Mouse (Mus musculus): ENCODE measurements around the gene Gpam.

GRCm38 (mm10) chr19:55119541-55119940 is 7.5 kb downstream of the Gpam start:
- TF ChIP-seq CTCF (IDR thresholded peaks at IDR 0.05; ENCODE audit: low read depth, low read length) (no peak), POLR2A (IDR thresholded peaks at IDR 0.05; ENCODE audit: borderline replicate concordance, low read depth, low read length) (no peak)

Measured in bone marrow macrophage, adult 2 months (primary cell).